Mouse (Mus musculus) forebrain, embryonic 15.5 days (tissue): Measurements from ENCODE around the gene Cnbd2. TPM values are rescaled to one million over a fixed set of nuclear protein-coding genes. Genes with fewer than 3 reads are reported as not detected.

ENCODE experiments used
- ATAC-seq: fragments of 200-750 bp; cut with Nextera tagmentation; replicated peaks from 2 replicates; pipeline ENCODE4 v1.8.0; 2017; ENCODE audit warnings: mild to moderate bottlenecking, moderate TSS enrichment, moderate library complexity
- H3K27ac ChIP-seq: fragments of 300-500 bp; sonication (generic); replicated peaks from 2 replicates; pipeline ENCODE4 v1.5.1; 2015; ENCODE audit warnings: mild to moderate bottlenecking, inconsistent platforms
- H3K27me3 ChIP-seq: fragments of 300-500 bp; sonication (generic); 2 replicates; pipeline ENCODE4 v1.6.1; 2015; ENCODE audit warnings: inconsistent platforms
- H3K36me3 ChIP-seq: fragments of 300-500 bp; sonication (generic); 2 replicates; pipeline ENCODE4 v1.6.1; 2015; ENCODE audit warnings: mild to moderate bottlenecking, inconsistent platforms
- H3K4me1 ChIP-seq: fragments of 300-500 bp; sonication (generic); 2 replicates; pipeline ENCODE4 v1.6.1; 2015; ENCODE audit warnings: inconsistent platforms
- H3K4me2 ChIP-seq: fragments of 300-500 bp; sonication (generic); replicated peaks from 2 replicates; pipeline ENCODE4 v1.6.1; 2015; ENCODE audit warnings: mild to moderate bottlenecking, inconsistent platforms
- H3K4me3 ChIP-seq: fragments of 300-500 bp; sonication (generic); 2 replicates; pipeline ENCODE4 v1.5.1; 2015; ENCODE audit warnings: mild to moderate bottlenecking, inconsistent platforms
- H3K9ac ChIP-seq: fragments of 300-500 bp; sonication (generic); replicated peaks from 2 replicates; pipeline ENCODE4 v1.6.1; 2015; ENCODE audit warnings: mild to moderate bottlenecking, inconsistent platforms
- H3K9me3 ChIP-seq: fragments of 300-500 bp; sonication (generic); 2 replicates; pipeline ENCODE4 v1.6.1; 2016; ENCODE audit warnings: inconsistent platforms
- WGBS: fragments of 180-500 bp; shearing (Covaris S2); methylation state at CpG from one replicate; pipeline ENCODE4 v1.1.7; 2015; ENCODE audit warnings: mixed read lengths; 5-methylcytosine and 5-hydroxymethylcytosine counted together
- microRNA-seq: library from miRNA; unstranded; fragments of <30 nt; microRNA quantifications from one replicate; pipeline ENCODE4, GENCODE M21; 2016
- polyA plus RNA-seq: library from polyadenylated mRNA; unstranded; fragments of >200 nt; fragmentation: Nextera tagmentation; extraction: Ambion mirVana; gene quantifications from 2 replicates; pipeline ENCODE4 v1.2.1, GENCODE M21; 2015

Cnbd2 gene
- polyA plus RNA-seq, 1 experiment from 2014 or later, result 6.6 TPM

- H3K9ac ChIP-seq, result peak within 1 kb of the TSS; percentile 78
- peaks cover 5% of the 10 kb centered on the region; the same call in 1 of the 2 replicates for H3K4me1 ChIP-seq
- peak within 1 kb of the TSS; percentile 90 for H3K27ac ChIP-seq
- no peaks in the 10 kb centered on the region; the same call in 1 of the 2 replicates for H3K27me3 ChIP-seq
- under 1% methylated on average over 75 of the region's 76 CpGs for WGBS
- peak; percentile 70 for ATAC-seq
- H3K4me2 ChIP-seq, result peak within 1 kb of the TSS; percentile 80
- no peaks in the 10 kb centered on the region for H3K9me3 ChIP-seq
- H3K36me3 ChIP-seq, result no peaks in the 10 kb centered on the region
- peak within 1 kb of the TSS; percentile 80 for H3K4me3 ChIP-seq
These were observed 108.7 kb downstream of the Cnbd2 start, which contains the start of gene Epb41l1 for GRCm38 (mm10) chr2:156420694-156421380. Gene Epb41l1 (plus strand): TSS chr2:156420909.

GRCm38 (mm10) chr2:156421381-156422110 lies 109.4 kb downstream of the Cnbd2 start:
- peaks cover 5% of the 10 kb centered on the region; the same call in 1 of the 2 replicates for H3K4me1 ChIP-seq
- H3K27me3 ChIP-seq, result no peaks in the 10 kb centered on the region; the same call in 1 of the 2 replicates
- peak; percentile 82 for ATAC-seq
- no peaks in the 10 kb centered on the region for H3K36me3 ChIP-seq
- under 1% methylated on average over 36 of the region's 36 CpGs for WGBS
- H3K27ac ChIP-seq, result peak overlapping the region; percentile 90
- H3K9me3 ChIP-seq, result no peaks in the 10 kb centered on the region
- H3K4me3 ChIP-seq, result peak overlapping the region; percentile 80
- H3K4me2 ChIP-seq, result peak overlapping the region; percentile 80
- H3K9ac ChIP-seq, result peak overlapping the region; percentile 78

GRCm38 (mm10) chr2:156422631-156423030 lies 110.5 kb downstream of the Cnbd2 start:
- Histone ChIP-seq H3K36me3 (no peaks in the 10 kb centered on the region), H3K27me3 (no peaks in the 10 kb centered on the region; the same call in 1 of the 2 replicates), H3K9me3 (no peaks in the 10 kb centered on the region), H3K9ac (peak overlapping the region; percentile 33; the same call in 1 of the 2 replicates), H3K4me2 (peak overlapping the region; percentile 80), H3K4me3 (peak overlapping the region; percentile 80), H3K27ac (peak overlapping the region; percentile 90), H3K4me1 (peaks cover 5% of the 10 kb centered on the region; the same call in 1 of the 2 replicates)
- no peak for ATAC-seq
- 11% methylated on average over 8 of the region's 8 CpGs for WGBS

GRCm38 (mm10) chr2:156423672-156424071 lies 111.6 kb downstream of the Cnbd2 start:
- no peak for ATAC-seq
- no peak overlapping the region for H3K27ac ChIP-seq
- no peaks in the 10 kb centered on the region; the same call in 1 of the 2 replicates for H3K27me3 ChIP-seq
- no peaks in the 10 kb centered on the region for H3K9me3 ChIP-seq
- 91% methylated on average over 4 of the region's 4 CpGs for WGBS
- H3K36me3 ChIP-seq, result no peaks in the 10 kb centered on the region
- no peak overlapping the region for H3K9ac ChIP-seq
- H3K4me3 ChIP-seq, result no peak overlapping the region
- peaks cover 5% of the 10 kb centered on the region; the same call in 1 of the 2 replicates for H3K4me1 ChIP-seq
- H3K4me2 ChIP-seq, result no peak overlapping the region

Small RNAs within 50 kb of the gene (microRNA-seq; reads per million reads assigned to microRNA genes)
- gene Gm22758 (not detected), gene Gm22759 (not detected)

Other genes starting within 250 kb of the Cnbd2 start
- 6.1 and 6.4 TPM in 2 replicates for gene Spag4, start 247.1 kb upstream of the Cnbd2 start, polyA plus RNA-seq
- gene Cpne1, start 200.3 kb upstream of the Cnbd2 start, polyA plus RNA-seq, result 31.9 and 34.5 TPM in 2 replicates
- gene Rbm12, start 200.3 kb upstream of the Cnbd2 start, polyA plus RNA-seq, result 31.1 and 32.4 TPM in 2 replicates
- 24.1 and 24.2 TPM in 2 replicates for gene Gm28036, start 185.2 kb upstream of the Cnbd2 start, polyA plus RNA-seq
- gene Romo1, start 168.3 kb upstream of the Cnbd2 start, polyA plus RNA-seq, result 363 and 422 TPM in 2 replicates
- 40.7 TPM in 2 replicates for gene Nfs1, start 168.1 kb upstream of the Cnbd2 start, polyA plus RNA-seq
- gene Rbm39, start 132.1 kb upstream of the Cnbd2 start, polyA plus RNA-seq, result 579 and 585 TPM in 2 replicates
- gene Phf20, start 115.8 kb upstream of the Cnbd2 start, polyA plus RNA-seq, result 153 and 157 TPM in 2 replicates
- 93.0 and 99.8 TPM in 2 replicates for gene Scand1, start 405 bp downstream of the Cnbd2 start, polyA plus RNA-seq
- gene Epb41l1, start 108.6 kb downstream of the Cnbd2 start, polyA plus RNA-seq, result 11.2 and 11.4 TPM in 2 replicates
- gene Aar2, start 235.3 kb downstream of the Cnbd2 start, polyA plus RNA-seq, result 44.5 and 44.6 TPM in 2 replicates